Mouse (Mus musculus) liver, embryonic 13.5 days (tissue): ENCODE measurements around the gene Ssna1. TPM values are rescaled to one million over a fixed set of nuclear protein-coding genes. Genes with fewer than 3 reads are reported as not detected.
A peak's percentile ranks its signal among the peaks of the same experiment; 100 is the strongest.

Experiments used
- ATAC-seq: fragments of 200-750 bp; cut with Nextera tagmentation; 2 replicates; pipeline ENCODE4 v1.8.0; 2017; ENCODE audit warnings: low read depth, mild to moderate bottlenecking, moderate number of reproducible peaks, moderate library complexity
- DNase-seq: peaks from one replicate; pipeline ENCODE4 v3.0.0; 2022
- H3K27ac ChIP-seq: fragments of 300-500 bp; sonication (generic); 2 replicates; pipeline ENCODE4 v1.5.1; 2015; ENCODE audit warnings: moderate library complexity, mild to moderate bottlenecking, inconsistent platforms
- H3K27me3 ChIP-seq: fragments of 300-500 bp; sonication (generic); 2 replicates; pipeline ENCODE4 v1.6.1; 2015; ENCODE audit warnings: mild to moderate bottlenecking, inconsistent platforms
- H3K36me3 ChIP-seq: fragments of 300-500 bp; sonication (generic); 2 replicates; pipeline ENCODE4 v1.6.1; 2015; ENCODE audit warnings: mild to moderate bottlenecking, inconsistent platforms
- H3K4me1 ChIP-seq: fragments of 300-500 bp; sonication (generic); replicated peaks from 2 replicates; pipeline ENCODE4 v1.6.1; 2015; ENCODE audit warnings: inconsistent platforms
- H3K4me2 ChIP-seq: fragments of 300-500 bp; sonication (generic); 2 replicates; pipeline ENCODE4 v1.6.1; 2015; ENCODE audit warnings: inconsistent platforms, mild to moderate bottlenecking, moderate library complexity
- H3K4me3 ChIP-seq: fragments of 300-500 bp; sonication (generic); replicated peaks from 2 replicates; pipeline ENCODE4 v1.5.1; 2015; ENCODE audit warnings: mild to moderate bottlenecking, inconsistent platforms
- H3K9ac ChIP-seq: fragments of 300-500 bp; sonication (generic); 2 replicates; pipeline ENCODE4 v1.6.1; 2015; ENCODE audit warnings: mild to moderate bottlenecking, inconsistent platforms
- H3K9me3 ChIP-seq: fragments of 300-500 bp; sonication (generic); replicated peaks from 2 replicates; pipeline ENCODE4 v1.6.1; 2016; ENCODE audit warnings: inconsistent platforms
- WGBS: fragments of 180-500 bp; shearing (Covaris S2); methylation state at CpG from one replicate; pipeline ENCODE4 v1.1.7; 2015; ENCODE audit not compliant: insufficient replicate concordance; 5-methylcytosine and 5-hydroxymethylcytosine counted together
- polyA plus RNA-seq: library from polyadenylated mRNA; unstranded; fragments of >200 nt; fragmentation: Nextera tagmentation; extraction: Ambion mirVana; gene quantifications from 2 replicates; pipeline ENCODE4 v1.2.1, GENCODE M21; 2015

The Ssna1 gene
- polyA plus RNA-seq, 1 experiment from 2014 or later, result 158 TPM

- H3K27me3 ChIP-seq, result no peaks in the 10 kb centered on the region
- H3K4me3 ChIP-seq, result no peak overlapping the region
- H3K36me3 ChIP-seq, result peaks cover 15% of the 10 kb centered on the region
- 83% methylated on average over 4 of the region's 4 CpGs for WGBS
- no peak overlapping the region for H3K4me2 ChIP-seq
- peaks cover 35% of the 10 kb centered on the region for H3K4me1 ChIP-seq
- ATAC-seq, result no peak
- no peak for DNase-seq
- peak overlapping the region; percentile 22; the same call in 1 of the 2 replicates for H3K9ac ChIP-seq
- H3K9me3 ChIP-seq, result no peaks in the 10 kb centered on the region
- H3K27ac ChIP-seq, result no peak overlapping the region
Measured at GRCm38 (mm10) chr2:25227406-25227805, 44.8 kb downstream of the Ssna1 start.

DNA sequence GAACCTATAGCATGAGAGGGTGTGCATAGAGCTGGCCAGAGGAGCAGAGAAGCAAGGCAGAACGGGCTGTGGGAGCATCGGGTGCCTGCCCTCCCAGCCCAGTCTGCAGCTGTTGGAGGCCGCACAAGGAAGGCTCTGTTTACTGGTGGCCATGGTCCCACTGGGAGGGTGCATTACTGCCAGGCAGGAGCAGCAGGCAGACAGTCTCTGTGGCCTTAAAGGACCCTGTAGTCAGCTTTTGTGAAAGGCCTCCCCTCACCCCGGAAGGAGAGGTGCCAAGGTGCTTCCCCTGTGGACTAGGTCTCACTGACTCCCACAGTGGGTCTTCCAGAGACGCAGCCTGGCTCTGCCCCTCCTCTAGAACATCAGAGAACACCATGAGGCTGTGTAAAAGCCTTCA is 45.4 kb downstream of the Ssna1 start:
- 0 out of 2 replicates have a peak overlapping the region, but pooled peaks have one; percentile 0 for H3K4me2 ChIP-seq
- WGBS, result 81% methylated on average over 5 of the region's 5 CpGs
- H3K4me1 ChIP-seq, result peaks cover 40% of the 10 kb centered on the region
- H3K27me3 ChIP-seq, result no peaks in the 10 kb centered on the region
- H3K9ac ChIP-seq, result peak overlapping the region; percentile 5; the same call in 1 of the 2 replicates
- H3K36me3 ChIP-seq, result peaks cover 21% of the 10 kb centered on the region
- H3K9me3 ChIP-seq, result no peaks in the 10 kb centered on the region
- no peak for DNase-seq
- no peak for ATAC-seq
- peak overlapping the region; percentile 98 for H3K27ac ChIP-seq
- no peak overlapping the region for H3K4me3 ChIP-seq

GRCm38 (mm10) chr2:25225811-25226379 is 46.3 kb downstream of the Ssna1 start:
- WGBS, result 78% methylated on average over 8 of the region's 8 CpGs
- peaks cover 27% of the 10 kb centered on the region for H3K36me3 ChIP-seq

GRCm38 (mm10) chr2:25224766-25225752 is 47.2 kb downstream of the Ssna1 start:
- peak overlapping the region; percentile 72 for H3K4me2 ChIP-seq
- no peaks in the 10 kb centered on the region for H3K27me3 ChIP-seq
- H3K9ac ChIP-seq, result peak overlapping the region; percentile 86

More at GRCm38 (mm10) chr2:25225811-25226379, 46.3 kb downstream of the Ssna1 start:
- ATAC-seq (no peak), DNase-seq (no peak)
- Histone ChIP-seq H3K9ac (peak overlapping the region; percentile 86), H3K27ac (peak overlapping the region; percentile 98), H3K9me3 (no peaks in the 10 kb centered on the region), H3K4me1 (peaks cover 47% of the 10 kb centered on the region), H3K4me3 (peak overlapping the region; percentile 73), H3K27me3 (no peaks in the 10 kb centered on the region), H3K4me2 (peak overlapping the region; percentile 72)

GRCm38 (mm10) chr2:25224492-25224765 is 47.8 kb downstream of the Ssna1 start, which contains the start of gene Tubb4b:
Gene Tubb4b (minus strand): TSS chr2:25224702.
- Histone ChIP-seq H3K27me3 (no peaks in the 10 kb centered on the region), H3K4me1 (peaks cover 47% of the 10 kb centered on the region), H3K4me3 (peak within 1 kb of the TSS; percentile 92), H3K36me3 (peaks cover 27% of the 10 kb centered on the region), H3K9ac (peak within 1 kb of the TSS; percentile 99), H3K27ac (peak within 1 kb of the TSS; percentile 100), H3K9me3 (no peaks in the 10 kb centered on the region), H3K4me2 (peak within 1 kb of the TSS; percentile 95)
- DNase-seq (no peak), ATAC-seq (no peak)
- WGBS, result under 1% methylated on average over 17 of the region's 17 CpGs

More at GRCm38 (mm10) chr2:25224766-25225752, 47.2 kb downstream of the Ssna1 start:
- H3K4me1 ChIP-seq, result peaks cover 47% of the 10 kb centered on the region
- peak overlapping the region; percentile 100 for H3K27ac ChIP-seq
- H3K9me3 ChIP-seq, result no peaks in the 10 kb centered on the region
- H3K36me3 ChIP-seq, result peaks cover 27% of the 10 kb centered on the region
- peak overlapping the region; percentile 92 for H3K4me3 ChIP-seq
- WGBS, result 2% methylated on average over 40 of the region's 41 CpGs
- peak; percentile 99 for DNase-seq
- ATAC-seq, result peak; percentile 88

GRCm38 (mm10) chr2:25223681-25224491 is 48.4 kb downstream of the Ssna1 start:
- H3K36me3 ChIP-seq, result peaks cover 27% of the 10 kb centered on the region
- H3K9ac ChIP-seq, result peak overlapping the region; percentile 99
- H3K27ac ChIP-seq, result peak overlapping the region; percentile 100
- ATAC-seq, result peak; percentile 76
- H3K4me1 ChIP-seq, result peaks cover 46% of the 10 kb centered on the region
- peak overlapping the region; percentile 95 for H3K4me2 ChIP-seq
- 1% methylated on average over 45 of the region's 53 CpGs for WGBS
- no peaks in the 10 kb centered on the region for H3K27me3 ChIP-seq
- peak overlapping the region; percentile 92 for H3K4me3 ChIP-seq
- peak; percentile 92 for DNase-seq
- no peaks in the 10 kb centered on the region for H3K9me3 ChIP-seq

GRCm38 (mm10) chr2:25221331-25221772 is 50.9 kb downstream of the Ssna1 start:
- DNase-seq (no peak), ATAC-seq (no peak)
- Histone ChIP-seq H3K27me3 (no peaks in the 10 kb centered on the region), H3K36me3 (peaks cover 27% of the 10 kb centered on the region), H3K4me3 (peak overlapping the region; percentile 92; the same call in 1 of the 2 replicates), H3K4me2 (no peak overlapping the region), H3K27ac (peak overlapping the region; percentile 30; the same call in 1 of the 2 replicates), H3K9me3 (no peaks in the 10 kb centered on the region), H3K9ac (no peak overlapping the region), H3K4me1 (peaks cover 30% of the 10 kb centered on the region)
- WGBS, result 58% methylated on average over 5 of the region's 5 CpGs

Other genes starting within 250 kb of the Ssna1 start
- 8.0 and 10.2 TPM in 2 replicates for gene Nsmf, start 218.1 kb downstream of the Ssna1 start, polyA plus RNA-seq
- gene Entpd8, start 192.1 kb downstream of the Ssna1 start, polyA plus RNA-seq, result 1.6 and 2.2 TPM in 2 replicates
- 1.1 and 1.6 TPM in 2 replicates for gene Noxa1, start 177.3 kb downstream of the Ssna1 start, polyA plus RNA-seq
- 2.5 and 2.6 TPM in 2 replicates for gene Nrarp, start 91.7 kb downstream of the Ssna1 start, polyA plus RNA-seq
- 5.5 and 6.0 TPM in 2 replicates for gene Tor4a, start 75.6 kb downstream of the Ssna1 start, polyA plus RNA-seq
- gene Nelfb, start 60.9 kb downstream of the Ssna1 start, polyA plus RNA-seq, result 42.8 and 43.3 TPM in 2 replicates
- gene Stpg3, start 57.8 kb downstream of the Ssna1 start, polyA plus RNA-seq, result not detected in 2 replicates
- gene Fam166a, start 53.7 kb downstream of the Ssna1 start, polyA plus RNA-seq, result not detected in 2 replicates
- gene Tubb4b, start 47.7 kb downstream of the Ssna1 start, polyA plus RNA-seq, result 835 and 850 TPM in 2 replicates
- not detected in 2 replicates for gene Slc34a3, start 38.1 kb downstream of the Ssna1 start, polyA plus RNA-seq
- gene Rnf224, start 35.7 kb downstream of the Ssna1 start, polyA plus RNA-seq, result not detected in 2 replicates
- 0.60 and 0.74 TPM in 2 replicates for gene Rnf208, start 30.2 kb downstream of the Ssna1 start, polyA plus RNA-seq
- gene Cysrt1, start 30.0 kb downstream of the Ssna1 start, polyA plus RNA-seq, result not detected in 2 replicates
- 2.1 and 2.7 TPM in 2 replicates for gene AL732309.1, start 25.6 kb downstream of the Ssna1 start, polyA plus RNA-seq
- 13.5 and 14.7 TPM in 2 replicates for gene Tmem203, start 17.0 kb downstream of the Ssna1 start, polyA plus RNA-seq
- gene Tprn, start 9.8 kb downstream of the Ssna1 start, polyA plus RNA-seq, result 5.6 and 6.1 TPM in 2 replicates
- 50.5 and 51.0 TPM in 2 replicates for gene Anapc2, start within 50 bp of the Ssna1 start, polyA plus RNA-seq
- not detected in 2 replicates for gene Tmem210, start 15.7 kb upstream of the Ssna1 start, polyA plus RNA-seq
- not detected in 2 replicates for gene Lrrc26, start 17.5 kb upstream of the Ssna1 start, polyA plus RNA-seq
- 0.12 and 0.41 TPM in 2 replicates for gene Grin1, start 46.7 kb upstream of the Ssna1 start, polyA plus RNA-seq
- 18.8 and 27.1 TPM in 2 replicates for gene Man1b1, start 59.9 kb upstream of the Ssna1 start, polyA plus RNA-seq
- 9.0 and 10.5 TPM in 2 replicates for gene Dpp7, start 83.9 kb upstream of the Ssna1 start, polyA plus RNA-seq
- gene Uap1l1, start 93.2 kb upstream of the Ssna1 start, polyA plus RNA-seq, result 13.4 and 16.1 TPM in 2 replicates
- gene Sapcd2, start 99.9 kb upstream of the Ssna1 start, polyA plus RNA-seq, result 30.0 and 30.6 TPM in 2 replicates
- gene Entpd2, start 123.4 kb upstream of the Ssna1 start, polyA plus RNA-seq, result 0.40 and 0.41 TPM in 2 replicates
- gene Npdc1, start 126.9 kb upstream of the Ssna1 start, polyA plus RNA-seq, result 4.2 and 5.1 TPM in 2 replicates
- gene Fut7, start 150.8 kb upstream of the Ssna1 start, polyA plus RNA-seq, result 0.56 and 0.97 TPM in 2 replicates
- 1.4 and 1.6 TPM in 2 replicates for gene Abca2, start 156.3 kb upstream of the Ssna1 start, polyA plus RNA-seq
- 0.21 and 0.25 TPM in 2 replicates for gene Clic3, start 184.4 kb upstream of the Ssna1 start, polyA plus RNA-seq
- 7.2 and 7.7 TPM in 2 replicates for gene Paxx, start 188.7 kb upstream of the Ssna1 start, polyA plus RNA-seq
- 0.38 TPM in 1 of 2 replicates, not detected in the other for gene Ptgds, start 197.6 kb upstream of the Ssna1 start, polyA plus RNA-seq
- not detected in 2 replicates for gene Lcn12, start 221.5 kb upstream of the Ssna1 start, polyA plus RNA-seq
- 27.9 and 31.1 TPM in 2 replicates for gene Fbxw5, start 228.3 kb upstream of the Ssna1 start, polyA plus RNA-seq
- 25.8 and 26.8 TPM in 2 replicates for gene C8g, start 229.3 kb upstream of the Ssna1 start, polyA plus RNA-seq